Mouse (Mus musculus): ENCODE data around the gene Cdc42ep3.

DNA sequence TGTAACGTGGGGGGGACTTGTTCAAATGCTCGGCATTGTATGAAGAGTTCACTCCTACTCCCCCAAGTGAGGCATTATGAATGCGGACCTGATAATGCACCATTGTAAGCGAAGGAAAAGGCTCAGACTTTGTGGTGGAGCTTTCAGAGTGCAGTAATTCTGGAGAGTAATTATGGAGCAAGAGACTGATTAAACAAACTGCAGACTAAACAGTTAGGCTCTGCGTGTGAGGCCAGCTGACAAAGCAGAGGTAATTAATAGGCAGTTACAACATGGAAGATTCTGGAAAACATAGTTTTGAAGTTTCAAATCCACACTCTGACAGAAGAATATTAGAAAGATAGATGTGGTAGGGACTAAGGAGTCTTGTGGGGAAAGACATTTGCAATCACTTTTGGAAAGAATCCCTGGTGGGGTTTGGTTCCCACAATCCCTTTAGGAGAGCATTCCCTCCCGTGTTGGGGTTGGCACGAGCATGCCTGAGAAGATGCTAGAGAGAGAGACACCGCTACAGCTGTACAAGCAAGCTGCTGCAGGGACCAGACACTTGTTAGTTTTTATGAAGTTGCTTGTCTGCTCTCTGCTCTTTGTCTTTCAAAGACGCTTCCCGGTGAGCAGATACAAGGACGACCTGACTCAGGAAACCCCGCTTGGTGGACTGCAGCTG is 37.7 kb downstream of the Cdc42ep3 start:
- TF ChIP-seq CTCF (IDR thresholded peaks at IDR 0.05; ENCODE audit: extremely low read depth, insufficient read depth, low read length) (no peak), POLR2A (IDR thresholded peaks at IDR 0.05; ENCODE audit: extremely low read depth, insufficient read depth, low read length) (no peak)

Data from cortical plate, adult 2 months (tissue).